Mouse (Mus musculus) cerebellum, postnatal 36 days (tissue): Measurements from ENCODE around the gene Rnf214.
"Not testable (repeated sequence)": the region's sequence is repeated elsewhere in the genome, so short reads cannot be mapped to it uniquely, and the experiment has no call there.

ENCODE experiments used
- DNase-seq, 2 experiments: peaks; one replicate each; pipeline ENCODE4 v3.0.0; 2021 to 2022; ENCODE audit warnings: mixed read lengths in 2 of 2

Gene Rnf214

DNA sequence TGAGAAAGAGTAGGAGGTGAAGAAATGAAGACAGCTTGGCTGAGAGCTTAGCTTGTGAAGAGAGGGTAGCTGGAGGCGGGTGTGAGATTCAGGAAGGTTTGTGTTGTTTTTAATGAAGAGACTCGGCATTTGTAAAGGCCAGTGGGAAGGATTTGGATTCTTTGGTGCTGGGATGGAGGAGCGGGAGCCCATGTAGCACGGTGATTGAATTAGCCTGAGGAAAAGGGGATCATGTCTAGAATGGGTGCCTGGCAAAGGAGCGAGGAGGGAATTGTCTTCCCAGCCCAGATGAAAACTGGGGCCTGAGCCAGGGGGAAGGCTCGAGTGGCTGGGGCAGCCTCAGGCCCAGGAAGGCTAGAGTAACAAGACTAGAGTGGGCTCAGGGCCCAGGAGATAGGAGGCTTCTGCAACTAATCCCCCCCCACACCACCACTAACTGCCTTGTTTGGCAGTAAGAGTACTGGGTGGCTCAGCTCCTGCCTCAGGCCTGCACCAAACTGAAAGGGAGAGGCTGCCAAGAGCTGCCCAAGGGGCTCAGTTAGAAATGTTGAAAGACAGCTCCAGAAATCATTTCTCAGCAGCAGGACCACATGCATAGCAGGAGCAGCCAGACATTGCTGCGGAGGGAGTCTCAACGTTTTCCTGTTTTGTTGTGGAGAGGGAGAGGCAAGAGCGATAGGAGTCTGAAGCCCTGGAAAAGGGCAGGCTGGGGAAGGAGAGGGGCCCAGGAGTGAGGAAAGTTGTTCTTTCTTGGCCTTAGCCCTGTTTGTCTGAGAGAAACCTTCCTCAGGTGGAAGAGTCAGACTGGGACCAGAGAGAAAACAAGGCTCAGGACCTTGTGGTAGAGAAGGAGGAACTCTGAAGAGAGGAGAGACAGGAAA, 56.9 kb downstream of the Rnf214 start:
- no peak for DNase-seq

DNA sequence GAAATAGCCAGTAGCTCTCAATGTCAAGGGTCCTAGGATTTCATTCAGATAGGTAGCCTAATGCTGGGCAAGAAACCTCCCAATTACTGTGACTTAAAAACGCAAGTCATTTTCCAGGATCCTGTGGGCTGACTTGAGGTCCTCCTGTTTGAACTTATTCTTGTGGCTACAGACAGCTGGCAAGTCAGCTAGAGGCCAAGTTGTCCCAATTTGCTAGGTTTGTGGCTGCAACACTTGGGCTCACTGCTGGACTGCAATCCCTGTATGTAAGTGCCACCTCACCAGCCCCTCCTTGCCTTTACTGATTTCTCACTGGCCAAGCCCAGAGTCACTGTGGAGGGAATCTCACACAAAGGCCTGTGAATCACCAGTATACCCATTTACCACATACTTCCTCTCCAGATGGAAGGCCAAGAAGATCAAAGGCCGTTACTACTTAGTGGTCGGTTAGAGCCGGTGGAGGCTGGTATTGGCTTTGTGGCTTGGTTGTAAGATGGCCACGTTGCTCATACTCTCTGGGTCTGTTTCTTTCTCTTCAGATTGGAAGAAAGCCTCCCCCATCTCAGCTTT, 59.7 kb downstream of the Rnf214 start:
- DNase-seq = no peak

DNA sequence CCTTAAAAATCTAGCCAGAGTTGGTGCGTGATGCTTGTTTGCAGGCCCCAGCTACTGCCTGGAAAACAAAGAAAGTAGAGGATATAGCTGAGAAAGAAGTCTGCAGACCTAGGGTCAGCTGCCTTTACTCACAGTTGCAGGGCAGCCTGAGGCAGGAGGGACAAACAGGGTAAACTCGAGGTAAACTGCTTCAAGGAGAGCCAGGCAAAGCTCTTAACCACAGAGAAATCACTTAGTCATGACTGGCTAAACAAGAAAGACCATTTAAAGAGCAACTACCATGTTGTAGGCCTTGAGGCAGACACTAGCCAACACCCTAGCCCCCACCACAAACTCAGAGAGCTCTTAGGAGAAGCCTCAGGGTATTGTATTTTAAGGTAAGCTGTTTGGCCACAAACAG, 60.5 kb downstream of the Rnf214 start:
- not testable (repeated sequence) for DNase-seq

DNA sequence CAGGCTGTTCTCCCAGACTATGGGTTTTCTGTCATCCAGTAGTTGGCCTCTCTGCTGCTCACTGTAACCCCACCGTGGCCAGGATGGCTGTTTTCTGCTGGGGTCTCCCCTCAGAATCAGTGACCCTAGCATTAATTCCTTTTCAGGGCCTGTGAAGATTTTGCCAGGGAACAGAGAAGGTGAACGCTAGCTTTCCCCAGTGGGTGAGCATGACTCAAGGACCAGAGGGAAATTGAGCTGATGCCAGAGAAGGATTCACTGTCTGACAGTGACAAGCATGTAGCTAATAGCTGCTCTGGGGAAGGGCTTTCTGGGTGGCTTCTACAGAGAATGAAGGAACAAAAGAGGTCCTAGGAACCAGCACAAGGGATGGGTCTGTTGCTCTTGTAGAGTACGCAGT, 61.2 kb downstream of the Rnf214 start:
- no peak for DNase-seq

- no peak for DNase-seq
Measured at GRCm38 (mm10) chr9:45843780-45844179, 62.9 kb downstream of the Rnf214 start.

DNA sequence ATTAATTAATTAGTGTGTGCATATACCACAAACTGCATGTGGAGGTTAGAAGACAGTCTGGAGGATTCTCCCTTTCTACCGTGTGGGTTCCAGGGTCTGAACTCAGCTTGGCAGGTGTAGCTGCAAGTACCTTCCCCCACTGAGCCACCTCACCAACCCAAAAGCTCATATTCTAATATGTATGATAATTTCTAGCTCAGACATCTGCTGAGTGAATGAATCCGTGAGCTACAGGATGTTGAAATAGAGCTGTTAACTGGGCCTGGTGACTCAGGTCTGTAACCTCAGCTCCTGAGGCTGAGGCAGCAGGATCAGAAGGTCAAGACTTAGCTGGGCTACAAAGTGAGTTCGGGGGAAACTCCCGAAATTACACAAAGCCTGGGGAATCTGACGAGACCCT, 63.7 kb downstream of the Rnf214 start:
- DNase-seq = no peak

- peak in 1 of 2 experiments; percentile 28 for DNase-seq
Measured at GRCm38 (mm10) chr9:45841458-45841857, 65.3 kb downstream of the Rnf214 start.

DNA sequence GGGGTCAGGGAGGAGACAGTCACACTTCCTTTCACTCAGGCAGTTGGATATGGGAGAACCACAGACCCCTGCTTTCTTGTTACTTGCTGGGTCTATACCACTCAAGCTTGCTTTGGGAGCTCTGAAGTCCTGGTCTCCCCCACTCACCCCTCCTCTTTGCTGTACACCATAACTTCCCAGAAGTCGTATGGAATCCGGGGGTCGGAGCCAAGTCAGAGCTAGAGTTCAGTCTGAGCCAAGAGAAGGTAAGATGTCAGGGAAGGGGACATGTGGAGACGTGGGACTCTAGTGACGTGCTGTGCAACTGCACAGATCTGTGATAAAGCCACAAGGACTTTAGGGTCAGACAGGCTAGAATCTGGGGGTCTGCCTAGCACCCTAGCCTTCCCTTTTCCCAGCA, 66.4 kb downstream of the Rnf214 start:
- DNase-seq = no peak

DNA sequence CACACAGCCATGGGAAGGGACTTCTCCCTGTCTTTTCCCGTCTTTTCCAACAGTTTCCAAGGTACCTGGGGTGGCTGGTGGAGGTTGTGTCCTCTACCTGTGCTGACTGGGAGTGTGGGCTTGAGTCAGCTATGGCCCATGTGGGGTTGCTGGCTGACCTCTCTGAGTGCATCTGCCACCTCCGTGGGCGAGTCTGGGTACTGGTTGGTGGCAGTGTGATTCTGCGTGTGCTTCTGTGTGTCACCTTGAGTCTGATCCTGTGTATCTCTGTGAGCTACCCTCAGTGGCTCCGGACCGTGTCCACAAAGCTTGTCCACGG, 66.8 kb downstream of the Rnf214 start:
- DNase-seq = peak in 1 of 2 experiments; percentile 19

DNA sequence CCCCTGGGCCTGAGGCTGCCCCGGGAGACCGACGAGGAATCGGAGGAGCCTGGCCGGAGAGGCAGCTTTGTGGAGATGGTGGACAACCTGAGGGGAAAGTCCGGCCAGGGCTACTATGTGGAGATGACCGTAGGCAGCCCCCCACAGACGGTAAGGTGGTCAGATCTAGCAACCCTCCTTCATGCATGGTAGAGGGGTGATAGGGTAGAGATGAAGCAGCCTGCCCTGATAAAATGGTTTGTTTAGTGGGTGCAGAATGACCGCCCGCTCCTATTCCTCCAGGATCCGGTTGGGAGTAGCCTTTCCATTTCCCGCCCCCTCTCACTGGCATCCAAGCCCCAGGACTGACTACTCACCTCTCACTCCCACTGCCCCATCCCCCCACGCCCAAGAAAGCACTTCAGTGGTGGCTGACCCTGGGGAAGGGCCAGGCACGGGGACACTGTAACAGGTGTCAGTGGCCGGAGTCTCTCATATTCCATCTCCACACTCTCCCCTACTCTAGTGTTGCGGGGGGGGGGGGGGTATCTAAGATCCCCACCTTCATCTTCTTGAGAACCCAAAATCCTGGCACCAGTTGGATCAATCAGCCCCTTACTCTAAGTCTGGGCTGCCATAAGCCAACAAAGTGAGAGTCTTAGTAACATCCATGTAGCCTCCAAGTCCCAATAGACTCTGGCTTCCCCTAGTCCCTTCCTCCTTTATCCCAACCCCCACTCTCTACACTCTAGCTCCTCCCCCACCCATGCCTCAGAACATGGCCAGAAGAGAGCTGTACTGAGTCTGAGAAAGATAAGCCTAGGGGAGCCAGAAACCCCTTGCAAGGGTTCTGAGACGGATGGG, 67.4 kb downstream of the Rnf214 start:
- peak in 1 of 2 experiments; percentile 19 for DNase-seq

DNA sequence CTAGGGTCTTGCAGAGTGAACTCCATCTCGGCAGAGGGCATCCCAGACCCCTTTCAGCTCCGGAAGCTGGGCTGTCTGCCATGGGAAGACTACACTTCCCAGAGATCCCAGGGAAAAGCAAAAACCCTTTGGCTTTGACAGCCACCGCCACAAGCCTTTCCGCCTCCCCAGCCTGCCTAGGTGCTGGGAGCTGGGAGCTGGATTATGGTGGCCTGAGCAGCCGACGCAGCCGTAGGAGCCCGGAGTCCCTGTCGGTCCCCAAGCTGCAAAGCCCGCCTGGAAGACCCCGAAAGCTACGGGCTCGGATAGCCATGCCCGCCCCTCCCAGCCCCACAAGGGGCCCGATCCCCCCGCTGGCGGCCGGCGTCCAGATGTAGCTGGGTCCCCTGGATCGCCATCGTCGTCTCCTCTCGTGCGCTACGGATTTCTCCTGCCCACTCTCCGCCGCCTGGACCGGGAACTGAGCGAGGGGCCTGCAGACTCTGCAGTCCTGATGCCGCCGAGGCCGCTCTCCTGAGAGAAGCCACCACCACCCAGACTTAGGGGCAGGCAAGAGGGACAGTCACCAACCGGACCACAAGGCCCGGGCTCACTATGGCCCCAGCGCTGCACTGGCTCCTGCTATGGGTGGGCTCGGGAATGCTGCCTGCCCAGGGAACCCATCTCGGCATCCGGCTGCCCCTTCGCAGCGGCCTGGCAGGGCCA, 68.1 kb downstream of the Rnf214 start, which contains the start of gene Bace1:
TSS of gene Bace1 (plus strand) at position 147 of the 705 bp plus-strand sequence.
- peak; percentile 87 to 89 for DNase-seq

DNA sequence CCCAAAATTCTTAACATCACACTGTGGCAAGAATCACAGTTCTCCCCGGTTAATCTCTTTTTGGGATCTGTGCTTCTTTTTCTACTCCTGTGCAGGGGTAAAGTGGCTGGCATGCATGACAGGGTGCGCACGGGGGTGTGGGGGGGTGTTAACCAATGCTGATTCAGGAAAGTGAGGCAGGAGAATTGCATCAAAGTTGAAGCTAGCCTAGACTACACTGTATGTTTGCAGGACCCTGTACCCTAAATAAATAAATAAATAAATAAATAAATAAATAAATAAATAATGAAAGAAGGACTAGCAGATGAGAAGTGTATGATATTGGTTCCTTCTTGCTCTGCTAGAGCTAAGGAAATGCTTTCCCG, 68.7 kb downstream of the Rnf214 start:
- DNase-seq = no peak

- no peak for DNase-seq
Measured at GRCm38 (mm10) chr9:45833461-45833860, 73.2 kb downstream of the Rnf214 start.

DNA sequence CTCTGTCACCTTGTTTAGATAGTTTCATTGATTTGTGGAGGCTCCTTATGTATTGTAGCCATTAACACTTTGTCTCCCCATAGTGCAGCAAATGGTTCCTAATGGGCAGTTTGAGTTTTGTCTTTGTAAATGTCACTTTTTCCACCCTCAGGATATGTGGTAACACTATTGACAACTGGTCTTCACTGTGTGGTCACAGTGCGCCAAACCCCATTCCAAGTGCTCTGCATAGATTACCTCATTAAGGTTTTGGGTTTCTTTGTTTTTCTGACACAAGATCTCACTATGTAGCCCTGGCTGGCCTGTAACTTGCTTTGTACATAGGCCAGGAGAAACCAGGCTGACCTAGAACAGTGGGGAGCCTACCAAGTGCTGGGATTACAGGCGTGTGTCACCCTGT, 73.8 kb downstream of the Rnf214 start:
- no peak for DNase-seq

DNA sequence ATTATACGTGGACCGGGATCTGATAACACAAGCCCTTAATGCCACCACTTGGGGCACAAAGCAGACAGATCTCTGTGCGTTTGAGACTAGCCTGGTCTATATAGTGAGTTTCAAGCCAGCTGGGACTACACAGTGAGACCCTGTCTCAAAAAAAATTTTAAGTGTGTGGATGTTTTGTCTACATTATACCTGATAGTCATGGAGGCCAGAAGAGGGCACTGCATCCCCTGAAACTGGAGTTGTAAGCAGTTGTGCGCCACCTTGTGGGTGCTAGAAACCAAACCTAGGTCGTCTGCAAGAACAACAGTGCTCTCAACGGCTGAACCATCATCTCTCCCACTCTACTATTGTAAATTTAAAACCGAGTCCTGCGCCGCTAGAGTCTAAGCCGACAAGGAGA, 77.6 kb downstream of the Rnf214 start:
- peak; percentile 76 for DNase-seq

DNA sequence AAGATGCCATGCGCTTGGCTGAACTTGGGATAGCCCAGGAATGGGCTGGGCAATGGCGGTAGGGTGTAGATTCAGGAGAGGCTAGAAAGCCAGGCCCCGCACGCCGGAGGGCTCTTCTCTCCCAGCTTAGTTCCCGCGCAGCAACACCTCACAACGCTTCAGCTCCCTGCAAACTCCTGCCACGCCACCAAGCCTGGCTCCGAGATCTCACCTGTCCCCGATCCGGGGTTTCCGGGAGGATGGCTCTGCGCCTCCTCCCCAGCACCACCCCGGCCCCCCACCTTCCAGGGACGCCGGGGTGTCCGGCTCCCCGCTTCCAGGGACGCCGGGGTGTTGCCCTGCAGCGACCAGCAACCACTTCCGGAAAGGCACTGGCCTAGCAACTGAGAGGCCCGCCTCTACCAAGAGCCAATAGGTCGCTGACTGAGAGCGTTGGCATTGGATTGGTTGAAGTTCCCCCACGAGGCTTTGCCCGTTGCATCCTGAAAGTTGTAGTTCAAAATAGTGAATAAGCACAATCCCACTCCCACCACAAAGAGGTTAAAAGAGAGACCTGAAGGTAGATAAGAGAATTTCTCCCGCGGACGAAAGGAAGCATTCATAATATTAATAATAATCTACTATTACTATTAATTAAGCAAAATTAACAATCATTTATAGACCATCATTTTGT, 78.3 kb downstream of the Rnf214 start, which contains the start of gene Cep164:
TSS of gene Cep164 (minus strand) at position 401 of the 673 bp plus-strand sequence.
- peak; percentile 84 to 86 for DNase-seq

DNA sequence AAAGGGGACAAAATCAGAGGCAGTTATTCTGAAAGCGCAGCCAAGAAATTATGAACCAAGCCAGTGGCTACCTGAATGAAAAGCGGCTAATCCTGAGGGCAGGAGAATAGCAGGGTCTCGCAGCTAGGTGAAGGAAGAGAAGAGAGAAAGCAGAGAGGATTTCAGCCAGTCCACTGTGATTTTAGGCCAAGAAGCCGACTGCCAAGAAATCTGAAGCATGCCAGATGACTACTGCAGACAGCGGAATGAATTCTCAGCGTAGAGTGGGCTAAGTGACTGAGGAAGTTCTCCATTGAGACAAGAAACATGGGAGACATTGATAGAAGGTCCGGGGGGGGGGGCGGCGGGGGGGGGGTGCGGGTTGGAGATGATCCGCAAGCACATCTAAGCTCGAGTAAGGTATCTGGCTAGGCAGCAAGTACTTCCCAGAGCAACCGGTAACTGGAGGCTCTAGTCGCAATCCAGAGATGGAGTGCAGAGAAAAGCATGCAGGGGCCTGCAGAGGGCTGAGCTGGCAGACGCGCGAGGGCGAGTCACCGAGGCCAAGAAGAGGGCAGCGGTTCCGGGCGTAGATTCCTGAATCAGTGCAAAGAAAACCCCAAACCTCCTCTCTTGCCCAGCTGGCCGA, 78.9 kb downstream of the Rnf214 start:
- peak in 1 of 2 experiments; percentile 33 for DNase-seq

GRCm38 (mm10) chr9:45818406-45819011, 88.2 kb downstream of the Rnf214 start:
- peak; percentile 62 to 66 for DNase-seq

- no peak for DNase-seq
Measured at GRCm38 (mm10) chr9:45815525-45815924, 91.2 kb downstream of the Rnf214 start.

DNA sequence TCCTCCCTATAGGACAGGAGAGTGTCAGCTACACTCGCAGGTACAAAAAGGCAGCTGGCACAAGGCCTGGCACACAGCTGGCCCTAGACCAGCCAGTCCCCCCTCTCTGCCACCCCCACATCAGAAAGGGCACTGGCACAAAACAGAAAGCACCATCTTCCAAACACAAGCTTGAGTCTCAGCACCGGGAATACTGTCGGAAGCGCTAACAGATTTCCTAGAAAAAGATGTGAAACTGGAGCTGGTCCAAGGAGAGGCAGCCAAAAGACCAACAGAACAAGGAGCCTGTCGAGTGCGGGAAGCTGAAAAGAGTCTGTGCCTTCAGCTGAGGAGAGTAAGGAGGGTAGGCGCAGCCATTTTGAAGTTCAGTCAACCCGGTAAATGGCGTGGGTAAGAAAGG, 91.6 kb downstream of the Rnf214 start:
- DNase-seq = peak; percentile 44 to 54
